Mouse (Mus musculus) C2C12 (cell line): Measurements from ENCODE around the gene Nmnat3.

Source experiments
- CTCF ChIP-seq: IDR thresholded peaks from one replicate; pipeline ENCODE4 v1.5.1; 2011; ENCODE audit not compliant: control insufficient read depth, insufficient read depth, insufficient read length
- MYOG ChIP-seq: IDR thresholded peaks from one replicate; pipeline ENCODE4 v1.6.1; 2011; ENCODE audit not compliant: control insufficient read depth, insufficient read length; ENCODE audit errors: extremely low read depth
- USF1 ChIP-seq: IDR thresholded peaks from one replicate; pipeline ENCODE4 v1.6.1; 2011; ENCODE audit warnings: low read depth, mild to moderate bottlenecking, control low read depth, moderate library complexity

DNA sequence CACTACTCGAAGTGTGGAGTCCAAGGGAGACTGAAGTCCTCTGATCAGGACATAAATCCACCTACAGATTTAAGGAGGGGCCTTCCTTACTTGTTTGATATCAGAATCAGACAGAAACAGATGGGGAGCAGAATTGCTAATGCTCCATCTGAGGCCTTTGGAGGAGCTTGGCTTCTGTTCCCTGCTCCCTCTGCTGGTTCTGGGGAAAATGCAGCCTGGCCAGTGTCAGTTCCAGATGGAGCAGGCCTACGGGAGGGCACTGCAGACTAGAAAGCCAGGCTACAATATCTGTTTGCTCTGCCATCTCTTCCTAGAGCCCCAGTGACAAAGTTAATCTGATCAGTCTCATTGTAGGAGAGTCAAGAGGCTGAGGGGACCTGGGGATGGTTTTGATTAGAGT is 43.0 kb upstream of the Nmnat3 start:
- no peak for TF ChIP-seq CTCF
- TF ChIP-seq USF1 = no peak
- no peak for TF ChIP-seq MYOG
